Mouse (Mus musculus): ENCODE data around the gene Pirb. TPM values are rescaled to one million over a fixed set of nuclear protein-coding genes. Genes with fewer than 3 reads are reported as not detected.
A peak's percentile ranks its signal among the peaks of the same experiment; 100 is the strongest.
"Not testable (repeated sequence)": the region's sequence is repeated elsewhere in the genome, so short reads cannot be mapped to it uniquely, and the experiment has no call there.

Pirb gene
- polyA plus RNA-seq (2014; fragmentation: Nextera tagmentation; extraction: Ambion mirVana) = 0.91 and 1.2 TPM in 2 replicates

GRCm38 (mm10) chr7:3720268-3720667 is at the start of gene Pirb:
Gene Pirb (minus strand): TSS chr7:3720391.
- not testable (repeated sequence) for H3K27me3 ChIP-seq (ENCODE audit: insufficient read depth, low read length); H3K36me3 ChIP-seq (ENCODE audit: insufficient read depth); H3K27ac ChIP-seq (ENCODE audit: low read depth); H3K9me3 ChIP-seq (ENCODE audit: low read depth, low read length); H3K9ac ChIP-seq; DNase-seq; H3K4me3 ChIP-seq (ENCODE audit: low read depth, low read length); H3K4me1 ChIP-seq (ENCODE audit: insufficient read depth); H3K4me2 ChIP-seq; ATAC-seq (ENCODE audit: insufficient read depth)
- no CpG with 5 or more reads among the region's 3 CpGs for WGBS

- not testable (repeated sequence) for H3K9ac ChIP-seq; DNase-seq; H3K27me3 ChIP-seq (ENCODE audit: insufficient read depth, low read length); H3K27ac ChIP-seq (ENCODE audit: low read depth); H3K4me3 ChIP-seq (ENCODE audit: low read depth, low read length); H3K4me2 ChIP-seq; H3K36me3 ChIP-seq (ENCODE audit: insufficient read depth); H3K9me3 ChIP-seq (ENCODE audit: low read depth, low read length); H3K4me1 ChIP-seq (ENCODE audit: insufficient read depth); ATAC-seq (ENCODE audit: insufficient read depth)
- WGBS = no CpG with 5 or more reads among the region's 1 CpGs
Measured at GRCm38 (mm10) chr7:3732675-3733074, 12.5 kb upstream of the Pirb start.

- H3K9ac ChIP-seq; H3K4me3 ChIP-seq (ENCODE audit: low read depth, low read length); H3K4me1 ChIP-seq (ENCODE audit: insufficient read depth); H3K27me3 ChIP-seq (ENCODE audit: insufficient read depth, low read length); ATAC-seq (ENCODE audit: insufficient read depth); H3K36me3 ChIP-seq (ENCODE audit: insufficient read depth); H3K27ac ChIP-seq (ENCODE audit: low read depth); H3K4me2 ChIP-seq; DNase-seq; H3K9me3 ChIP-seq (ENCODE audit: low read depth, low read length): not testable (repeated sequence)
Measured at GRCm38 (mm10) chr7:3725459-3725858, 5.3 kb upstream of the Pirb start.

DNA sequence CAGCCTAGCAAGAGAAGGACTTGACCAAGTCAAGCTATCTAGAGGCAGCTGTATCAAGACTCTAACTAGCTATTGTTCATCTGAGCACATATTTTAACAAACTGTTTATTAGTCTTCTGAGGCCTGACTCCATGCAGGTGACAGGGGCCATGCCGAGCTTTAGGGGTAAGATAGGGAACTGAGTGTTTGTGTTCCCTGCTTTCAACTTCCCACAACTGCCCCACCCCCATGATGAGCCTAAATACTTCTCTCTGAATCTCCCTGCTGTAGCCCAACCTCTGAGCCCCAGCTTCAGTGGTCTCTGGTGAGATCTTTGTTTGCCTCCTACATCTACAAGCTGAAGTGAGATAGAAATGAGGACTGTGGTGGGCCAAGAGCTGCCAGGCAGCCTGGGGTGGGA is 4.9 kb downstream of the Pirb start:
- H3K4me3 ChIP-seq (ENCODE audit: low read depth, low read length) = no peak overlapping the region
- no peaks in the 10 kb centered on the region for H3K36me3 ChIP-seq (ENCODE audit: insufficient read depth)
- H3K27ac ChIP-seq (ENCODE audit: low read depth) = no peak overlapping the region
- DNase-seq (no peak), ATAC-seq (ENCODE audit: insufficient read depth) (no peak)
- no peaks in the 10 kb centered on the region for H3K4me1 ChIP-seq (ENCODE audit: insufficient read depth)
- H3K27me3 ChIP-seq (ENCODE audit: insufficient read depth, low read length) = no peaks in the 10 kb centered on the region
- WGBS = 20% methylated on average over 1 of the region's 1 CpGs
- H3K9me3 ChIP-seq (ENCODE audit: low read depth, low read length) = no peaks in the 10 kb centered on the region
- no peak for TF ChIP-seq CTCF (IDR thresholded peaks at IDR 0.05; ENCODE audit: low read depth)
- H3K4me2 ChIP-seq = no peak overlapping the region
- H3K9ac ChIP-seq = no peak overlapping the region

DNA sequence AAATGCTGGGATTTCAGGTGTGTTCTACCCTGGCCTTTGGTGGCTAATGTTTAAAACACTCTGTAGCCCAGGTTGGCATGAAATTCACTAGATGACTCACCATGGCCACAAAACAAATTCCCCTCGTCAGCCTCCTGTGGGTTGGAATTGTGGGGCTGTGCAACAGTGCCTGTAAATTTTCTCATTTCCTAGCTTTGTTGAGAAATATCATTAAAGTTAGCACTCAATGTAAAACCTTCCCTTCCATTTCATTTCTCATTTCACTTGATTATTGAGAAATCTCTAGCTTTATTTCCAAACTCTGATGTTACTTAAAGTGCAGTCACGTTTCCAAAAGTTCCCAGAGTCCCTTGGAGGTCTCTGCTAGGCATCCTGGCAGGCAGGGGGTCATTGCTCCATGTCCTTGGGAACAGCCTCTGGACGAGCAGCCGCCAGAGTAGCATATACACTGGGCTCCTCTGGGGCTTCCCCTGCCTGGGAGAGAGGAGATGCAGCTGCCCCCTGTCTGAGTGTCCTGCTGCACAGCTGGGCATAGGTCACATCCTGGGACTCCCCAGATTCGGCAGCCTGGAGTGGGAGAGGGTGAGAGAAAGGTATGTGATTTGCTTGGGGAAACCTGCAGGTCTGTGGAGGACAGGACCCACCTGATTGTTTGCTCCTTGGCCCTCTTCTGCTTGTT is 7.8 kb downstream of the Pirb start:
- 28% methylated on average over 5 of the region's 5 CpGs for WGBS
- no peaks in the 10 kb centered on the region for H3K9me3 ChIP-seq (ENCODE audit: low read depth, low read length)
- ATAC-seq (ENCODE audit: insufficient read depth) = no peak
- peaks cover 8% of the 10 kb centered on the region for H3K36me3 ChIP-seq (ENCODE audit: insufficient read depth)
- no peak for TF ChIP-seq CTCF (IDR thresholded peaks at IDR 0.05; ENCODE audit: low read depth)
- no peak overlapping the region for H3K9ac ChIP-seq
- no peaks in the 10 kb centered on the region for H3K4me1 ChIP-seq (ENCODE audit: insufficient read depth)
- no peak for DNase-seq
- H3K27ac ChIP-seq (ENCODE audit: low read depth) = no peak overlapping the region
- H3K4me2 ChIP-seq = no peak overlapping the region
- no peak overlapping the region for H3K4me3 ChIP-seq (ENCODE audit: low read depth, low read length)
- H3K27me3 ChIP-seq (ENCODE audit: insufficient read depth, low read length) = no peaks in the 10 kb centered on the region

DNA sequence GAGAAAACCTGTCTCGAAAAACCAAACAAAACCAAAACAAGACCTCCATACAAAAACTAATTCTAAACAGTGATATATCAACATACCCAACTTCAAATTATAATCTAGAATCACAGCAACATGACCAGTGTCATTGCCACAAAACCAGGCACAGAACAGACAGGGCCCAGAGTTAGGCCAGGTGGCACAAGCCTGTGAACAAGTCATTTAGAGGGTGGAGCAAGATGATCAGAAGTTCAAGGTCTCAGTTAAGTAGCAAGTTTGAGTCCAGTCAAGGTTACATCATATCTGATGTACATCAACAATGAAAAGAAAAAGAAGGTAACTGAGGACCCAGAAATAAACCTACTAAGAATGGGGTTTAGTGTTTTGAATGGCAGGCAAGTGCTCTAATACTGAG is 11.2 kb downstream of the Pirb start:
- Histone ChIP-seq H3K36me3 (ENCODE audit: insufficient read depth) (peaks cover 36% of the 10 kb centered on the region), H3K4me1 (ENCODE audit: insufficient read depth) (no peaks in the 10 kb centered on the region; the same call in 1 of the 2 replicates), H3K4me2 (no peak overlapping the region), H3K27ac (ENCODE audit: low read depth) (no peak overlapping the region), H3K9ac (no peak overlapping the region), H3K27me3 (ENCODE audit: insufficient read depth, low read length) (no peaks in the 10 kb centered on the region), H3K9me3 (ENCODE audit: low read depth, low read length) (no peaks in the 10 kb centered on the region), H3K4me3 (ENCODE audit: low read depth, low read length) (no peak overlapping the region)
- DNase-seq (no peak), ATAC-seq (ENCODE audit: insufficient read depth) (peak; percentile 10; the same call in 1 of the 2 replicates)
- TF ChIP-seq CTCF (IDR thresholded peaks at IDR 0.05; ENCODE audit: low read depth) = no peak
- WGBS = 63% methylated on average over 1 of the region's 1 CpGs

- not testable (repeated sequence) for H3K9me3 ChIP-seq (ENCODE audit: low read depth, low read length); H3K4me1 ChIP-seq (ENCODE audit: insufficient read depth); H3K4me3 ChIP-seq (ENCODE audit: low read depth, low read length); H3K27me3 ChIP-seq (ENCODE audit: insufficient read depth, low read length); H3K27ac ChIP-seq (ENCODE audit: low read depth); H3K4me2 ChIP-seq; H3K9ac ChIP-seq
- peaks cover 36% of the 10 kb centered on the region for H3K36me3 ChIP-seq (ENCODE audit: insufficient read depth)
- 29% methylated on average over 5 of the region's 5 CpGs for WGBS
- TF ChIP-seq CTCF (IDR thresholded peaks at IDR 0.05; ENCODE audit: low read depth) = peak; percentile 11; the same call in 1 of the 2 replicates
- DNase-seq (peak; percentile 21), ATAC-seq (ENCODE audit: insufficient read depth) (peak; percentile 0; the same call in 1 of the 2 replicates)
Measured at GRCm38 (mm10) chr7:3708447-3708980, 11.7 kb downstream of the Pirb start.

Measured in lung, embryonic 14.5 days (tissue).